Mouse (Mus musculus) layer of hippocampus, adult 18-20 months (tissue): ENCODE data around the gene Ddx42. TPM values are rescaled to one million over a fixed set of nuclear protein-coding genes. Genes with fewer than 3 reads are reported as not detected.
"Not testable (repeated sequence)": the region's sequence is repeated elsewhere in the genome, so short reads cannot be mapped to it uniquely, and the experiment has no call there.

Experiments used
- DNase-seq, 2 experiments: peaks; one replicate each; pipeline ENCODE4 v3.0.0; 2022; ENCODE audit warnings: low spot score in 2 of 2
- long read RNA-seq: library from polyadenylated mRNA; stranded (forward); transcript quantifications from one replicate; pipeline ENCODE4 v2.0.0, GENCODE M21; 2021
- total RNA-seq, 2 experiments: library from RNA; stranded (reverse); gene quantifications; 2 replicates each; pipeline ENCODE4 v1.2.3; 2021

Ddx42 gene
- total RNA-seq: 10 to 100 TPM; 65.8 to 68.2 TPM
- long read RNA-seq, full-length matches to known transcripts: 58 of 81 reads
- long read RNA-seq, partial matches to known transcripts: 11 of 81 reads
- long read RNA-seq, other reads (novel, unspliced or antisense): 12 of 81 reads

- DNase-seq: peak; percentile 92 to 94
Observed at GRCm38 (mm10) chr11:106216730-106217490, at the start of gene Ddx42. Ddx42 (plus strand) TSS chr11:106216926.

- DNase-seq: no peak
Observed at GRCm38 (mm10) chr11:106167435-106167834, 49.3 kb upstream of the Ddx42 start.

GRCm38 (mm10) chr11:106170807-106171206, 45.9 kb upstream of the Ddx42 start:
- DNase-seq: no peak

GRCm38 (mm10) chr11:106173228-106173627, 43.5 kb upstream of the Ddx42 start:
- no peak for DNase-seq

GRCm38 (mm10) chr11:106174372-106174771, 42.4 kb upstream of the Ddx42 start:
- no peak for DNase-seq

GRCm38 (mm10) chr11:106175081-106175480, 41.6 kb upstream of the Ddx42 start:
- no peak for DNase-seq

GRCm38 (mm10) chr11:106176372-106176771, 40.4 kb upstream of the Ddx42 start:
- no peak for DNase-seq

- no peak for DNase-seq
Observed at GRCm38 (mm10) chr11:106178036-106178782, 38.5 kb upstream of the Ddx42 start.

- DNase-seq: peak; percentile 52 to 73
Observed at GRCm38 (mm10) chr11:106179711-106180448, 36.8 kb upstream of the Ddx42 start.

GRCm38 (mm10) chr11:106180449-106180801, 36.3 kb upstream of the Ddx42 start:
- DNase-seq: no peak

GRCm38 (mm10) chr11:106187326-106187725, 29.4 kb upstream of the Ddx42 start:
- no peak for DNase-seq

GRCm38 (mm10) chr11:106191716-106192115, 25.0 kb upstream of the Ddx42 start:
- DNase-seq: no peak

GRCm38 (mm10) chr11:106192241-106192640, 24.5 kb upstream of the Ddx42 start:
- DNase-seq: no peak

- no peak for DNase-seq
Observed at GRCm38 (mm10) chr11:106192657-106193370, 23.9 kb upstream of the Ddx42 start.

GRCm38 (mm10) chr11:106193371-106194154, 23.2 kb upstream of the Ddx42 start:
- DNase-seq: peak; percentile 95 to 97

- no peak for DNase-seq
Observed at GRCm38 (mm10) chr11:106194155-106194541, 22.6 kb upstream of the Ddx42 start.

- no peak for DNase-seq
Observed at GRCm38 (mm10) chr11:106194891-106195290, 21.8 kb upstream of the Ddx42 start.

GRCm38 (mm10) chr11:106195341-106195740, 21.4 kb upstream of the Ddx42 start:
- no peak for DNase-seq

- no peak for DNase-seq
Observed at GRCm38 (mm10) chr11:106198277-106198676, 18.4 kb upstream of the Ddx42 start.

GRCm38 (mm10) chr11:106199997-106200396, 16.7 kb upstream of the Ddx42 start:
- DNase-seq: not testable (repeated sequence)
